Mouse (Mus musculus) stomach, postnatal 0 days (tissue): ENCODE data around the gene Myo18b. TPM values are rescaled to one million over a fixed set of nuclear protein-coding genes. Genes with fewer than 3 reads are reported as not detected.

Experiments used
- ATAC-seq: fragments of 200-750 bp; cut with Nextera tagmentation; 2 replicates; pipeline ENCODE4 v1.8.0; 2017; ENCODE audit not compliant: low FRiP score, low TSS enrichment
- DNase-seq: peaks from one replicate; pipeline ENCODE4 v3.0.0-alpha.2; 2016; ENCODE audit warnings: low spot score
- H3K27ac ChIP-seq: fragments of 300-500 bp; sonication (generic); replicated peaks from 2 replicates; pipeline ENCODE4 v1.5.1; 2014; ENCODE audit warnings: mild to moderate bottlenecking, control low read depth
- H3K27me3 ChIP-seq: fragments of 300-500 bp; sonication (generic); 2 replicates; pipeline ENCODE4 v1.6.1; 2014; ENCODE audit warnings: low read length; ENCODE audit not compliant: control insufficient read depth, insufficient read depth
- H3K36me3 ChIP-seq: fragments of 300-500 bp; sonication (generic); 2 replicates; pipeline ENCODE4 v1.6.1; 2014; ENCODE audit warnings: low read length, mixed read lengths; ENCODE audit not compliant: control insufficient read depth, insufficient read depth
- H3K4me1 ChIP-seq: fragments of 300-500 bp; sonication (generic); replicated peaks from 2 replicates; pipeline ENCODE4 v1.6.1; 2014; ENCODE audit warnings: antibody characterized with exemption; ENCODE audit not compliant: control insufficient read depth, insufficient read depth
- H3K4me2 ChIP-seq: fragments of 300-500 bp; sonication (generic); replicated peaks from 2 replicates; pipeline ENCODE4 v1.6.1; 2014; ENCODE audit warnings: low read depth, mild to moderate bottlenecking, control low read depth, moderate library complexity
- H3K4me3 ChIP-seq: fragments of 300-500 bp; sonication (generic); 2 replicates; pipeline ENCODE4 v1.5.1; 2014; ENCODE audit warnings: low read depth, low read length, control low read depth
- H3K9ac ChIP-seq: fragments of 300-500 bp; sonication (generic); 2 replicates; pipeline ENCODE4 v1.6.1; 2014; ENCODE audit warnings: mild to moderate bottlenecking, low read length, control low read depth, mixed read lengths
- H3K9me3 ChIP-seq: fragments of 300-500 bp; sonication (generic); 2 replicates; pipeline ENCODE4 v1.6.1; 2016; ENCODE audit warnings: low read length; ENCODE audit not compliant: control insufficient read depth
- CTCF ChIP-seq: IDR thresholded peaks from 2 replicates; pipeline ENCODE4 v1.5.1; 2016; ENCODE audit warnings: antibody characterized with exemption, low read depth, mild to moderate bottlenecking, moderate library complexity
- EP300 ChIP-seq: optimal IDR thresholded peaks from 2 replicates; pipeline ENCODE3; 2016; ENCODE audit warnings: antibody characterized with exemption
- WGBS: fragments of 180-500 bp; shearing (Covaris S2); extraction: QIAGEN DNeasy Blood & Tissue Kit; methylation state at CpG from one replicate; pipeline ENCODE4 v1.1.7; 2014; 5-methylcytosine and 5-hydroxymethylcytosine counted together
- polyA plus RNA-seq: library from polyadenylated mRNA; unstranded; fragments of >200 nt; fragmentation: Nextera tagmentation; extraction: Ambion mirVana; gene quantifications from 2 replicates; pipeline ENCODE4 v1.2.1, GENCODE M21; 2015

The Myo18b gene
- polyA plus RNA-seq, 1 experiment from 2014 or later: 0.17 TPM

DNA sequence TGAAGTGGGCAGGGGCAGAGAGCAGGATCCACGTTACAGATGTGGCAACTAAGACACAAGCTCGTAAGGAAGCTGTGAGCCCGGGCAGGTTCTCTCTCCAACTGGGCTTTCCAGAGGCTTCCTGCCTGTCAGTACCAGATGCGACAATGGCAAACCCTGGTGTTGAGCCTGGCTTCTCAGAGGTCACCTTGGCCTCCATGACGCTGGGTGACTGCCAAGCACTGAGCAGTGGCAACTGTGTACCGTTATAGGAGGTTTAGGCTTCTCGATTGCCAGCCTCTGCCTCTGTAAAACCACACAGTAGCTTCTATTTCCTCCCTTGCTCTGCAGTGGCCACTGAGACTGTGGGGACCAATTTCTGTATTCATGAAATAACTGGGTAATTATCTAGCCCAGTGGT, 81.1 kb downstream of the Myo18b start:
- ATAC-seq (no peak), DNase-seq (no peak)
- H3K9ac ChIP-seq: no peak overlapping the region
- H3K4me3 ChIP-seq: no peak overlapping the region
- no peaks in the 10 kb centered on the region for H3K27me3 ChIP-seq
- 84% methylated on average over 7 of the region's 7 CpGs for WGBS
- no peaks in the 10 kb centered on the region for H3K9me3 ChIP-seq
- no peak overlapping the region for H3K27ac ChIP-seq
- no peaks in the 10 kb centered on the region for H3K36me3 ChIP-seq
- no peak overlapping the region for H3K4me2 ChIP-seq
- TF ChIP-seq EP300 (no peak), CTCF (no peak)
- H3K4me1 ChIP-seq: no peaks in the 10 kb centered on the region

DNA sequence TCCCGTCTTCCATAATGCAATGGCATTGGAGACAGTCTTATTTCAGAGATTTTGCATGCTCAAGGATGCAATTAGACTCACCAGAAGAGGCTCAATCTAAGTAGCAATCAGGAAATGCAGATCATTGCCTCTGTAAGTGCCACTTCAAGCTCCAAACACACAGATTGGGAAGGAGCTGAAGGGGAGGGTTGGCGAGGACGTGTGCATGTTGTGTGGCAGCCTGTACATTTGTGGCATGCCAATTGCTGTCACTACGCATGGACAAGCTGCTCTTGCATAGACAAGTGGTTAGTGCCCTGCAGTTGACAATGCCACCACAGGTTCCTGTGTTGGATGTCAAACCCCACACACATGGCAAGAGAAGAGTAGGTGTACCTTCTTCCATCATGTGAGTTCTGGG, 88.5 kb downstream of the Myo18b start:
- Histone ChIP-seq H3K9ac (no peak overlapping the region), H3K9me3 (no peaks in the 10 kb centered on the region), H3K27ac (no peak overlapping the region), H3K4me1 (no peaks in the 10 kb centered on the region), H3K36me3 (no peaks in the 10 kb centered on the region), H3K27me3 (no peaks in the 10 kb centered on the region), H3K4me2 (no peak overlapping the region), H3K4me3 (no peak overlapping the region)
- DNase-seq (no peak), ATAC-seq (no peak)
- TF ChIP-seq CTCF (no peak), EP300 (no peak)
- WGBS: 90% methylated on average over 4 of the region's 4 CpGs

DNA sequence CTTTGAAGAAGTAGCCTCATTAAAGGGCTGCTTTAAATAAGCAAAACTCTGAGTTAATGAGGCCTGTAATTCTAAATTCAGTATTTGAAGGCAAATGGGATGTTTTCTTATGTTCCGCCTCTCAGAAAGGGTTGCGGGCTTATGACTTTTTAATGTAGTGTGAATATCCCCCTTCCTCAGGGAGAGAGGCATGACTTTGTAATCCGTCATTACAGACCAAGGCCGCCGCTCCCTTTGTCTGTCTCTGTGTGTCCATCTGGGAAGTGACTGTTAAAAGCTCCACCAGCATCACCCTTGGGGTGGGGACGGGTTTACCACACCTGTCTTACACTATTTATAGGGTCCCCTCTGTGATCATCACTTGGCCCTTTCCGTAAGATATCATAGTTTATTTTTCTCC, 100.1 kb downstream of the Myo18b start:
- Histone ChIP-seq H3K9me3 (no peaks in the 10 kb centered on the region), H3K27me3 (no peaks in the 10 kb centered on the region), H3K4me2 (no peak overlapping the region), H3K4me1 (no peaks in the 10 kb centered on the region), H3K36me3 (no peaks in the 10 kb centered on the region), H3K9ac (no peak overlapping the region), H3K27ac (no peak overlapping the region), H3K4me3 (no peak overlapping the region)
- no peak for DNase-seq
- TF ChIP-seq CTCF: no peak
- WGBS: 71% methylated on average over 7 of the region's 7 CpGs
- ATAC-seq: no peak

DNA sequence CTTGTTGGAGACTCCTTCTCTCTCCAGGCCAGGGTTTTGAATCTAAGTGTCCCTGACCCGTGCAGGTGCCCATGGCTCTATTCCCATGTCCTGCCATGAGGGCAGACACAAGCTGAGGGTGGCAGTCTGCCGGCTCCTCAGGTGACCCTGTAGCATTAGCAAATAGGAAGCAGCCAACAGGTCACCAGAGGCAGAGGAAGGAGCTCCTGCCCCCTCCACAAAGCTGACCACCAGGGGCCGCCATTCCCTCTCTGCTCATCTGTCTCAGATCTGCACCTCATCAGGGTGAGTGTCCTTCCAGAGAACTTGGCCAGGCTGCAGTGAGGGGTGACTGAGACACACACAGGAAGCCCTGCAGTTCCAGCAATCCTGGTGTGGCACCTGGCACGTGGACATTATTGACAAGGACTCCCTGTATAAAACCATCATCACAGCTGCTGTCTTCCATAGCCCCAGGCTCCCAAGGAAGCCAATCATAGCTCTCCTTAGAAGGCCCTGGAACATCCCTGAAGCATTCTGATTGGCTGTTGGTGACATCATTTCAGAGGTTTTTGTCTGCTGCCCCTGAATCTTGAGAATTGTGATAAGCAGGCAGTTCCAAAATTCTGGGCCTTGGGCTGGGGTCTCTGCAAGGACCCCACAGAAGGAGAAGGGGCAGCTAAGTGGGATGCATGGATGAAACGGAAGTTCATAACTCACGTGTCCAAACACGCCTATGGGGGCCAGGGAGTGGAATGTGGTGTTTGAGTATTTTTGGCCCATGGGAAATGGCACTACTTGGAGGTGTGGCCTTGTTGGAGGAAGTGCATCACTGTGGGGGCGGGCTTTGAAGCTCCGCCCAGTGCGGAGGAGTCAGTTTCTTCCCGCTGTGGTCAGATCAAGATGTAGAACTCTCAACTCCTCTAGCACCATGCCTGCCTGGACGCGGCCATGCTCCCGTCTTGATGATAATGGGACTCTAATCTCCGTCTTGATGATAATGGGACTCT, 104.1 kb downstream of the Myo18b start:
- H3K4me2 ChIP-seq: no peak overlapping the region
- H3K9ac ChIP-seq: no peak overlapping the region
- no peak overlapping the region for H3K27ac ChIP-seq
- no peak overlapping the region for H3K4me3 ChIP-seq
- H3K36me3 ChIP-seq: no peaks in the 10 kb centered on the region
- H3K9me3 ChIP-seq: no peaks in the 10 kb centered on the region
- H3K27me3 ChIP-seq: no peaks in the 10 kb centered on the region
- WGBS: 74% methylated on average over 15 of the region's 15 CpGs
- TF ChIP-seq CTCF: peak; percentile 41
- no peak for TF ChIP-seq EP300
- H3K4me1 ChIP-seq: no peaks in the 10 kb centered on the region
- ATAC-seq: no peak
- DNase-seq: no peak

DNA sequence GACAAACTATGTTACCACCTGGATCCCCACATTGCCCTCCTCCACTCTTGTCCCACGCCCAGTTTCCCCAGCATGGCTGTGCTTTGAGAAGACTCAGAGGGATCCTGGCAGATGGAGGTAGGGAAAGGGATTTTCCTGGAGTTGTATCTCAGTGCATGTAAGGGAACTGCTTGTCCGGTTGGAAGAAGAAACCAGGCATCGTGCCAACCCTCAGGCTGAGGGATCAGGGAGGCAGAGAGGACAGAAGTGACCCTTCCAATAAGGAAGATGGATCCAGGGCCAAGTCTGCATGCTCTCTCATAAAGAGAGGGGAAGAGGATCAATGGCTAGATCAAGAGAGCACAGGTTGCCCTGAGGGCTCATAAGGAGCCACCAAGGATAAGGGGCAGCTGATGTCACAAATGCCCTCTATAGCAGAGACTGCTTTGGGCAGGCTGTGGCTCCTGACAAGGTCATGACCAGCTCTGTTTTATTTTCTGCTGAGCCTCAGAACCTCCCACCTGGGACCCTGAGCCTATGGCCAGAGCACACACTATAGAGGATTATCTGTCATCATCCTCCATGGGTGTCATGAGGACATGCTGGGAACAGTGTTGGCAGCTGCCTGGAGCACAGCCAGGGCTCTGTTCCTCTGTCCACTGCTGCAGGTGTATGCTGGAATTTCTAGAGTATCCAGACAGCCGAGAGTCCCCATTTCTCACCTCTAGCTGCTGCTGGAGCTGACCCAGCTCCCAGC, 105.6 kb downstream of the Myo18b start:
- no peak for ATAC-seq
- H3K4me1 ChIP-seq: no peaks in the 10 kb centered on the region

DNA sequence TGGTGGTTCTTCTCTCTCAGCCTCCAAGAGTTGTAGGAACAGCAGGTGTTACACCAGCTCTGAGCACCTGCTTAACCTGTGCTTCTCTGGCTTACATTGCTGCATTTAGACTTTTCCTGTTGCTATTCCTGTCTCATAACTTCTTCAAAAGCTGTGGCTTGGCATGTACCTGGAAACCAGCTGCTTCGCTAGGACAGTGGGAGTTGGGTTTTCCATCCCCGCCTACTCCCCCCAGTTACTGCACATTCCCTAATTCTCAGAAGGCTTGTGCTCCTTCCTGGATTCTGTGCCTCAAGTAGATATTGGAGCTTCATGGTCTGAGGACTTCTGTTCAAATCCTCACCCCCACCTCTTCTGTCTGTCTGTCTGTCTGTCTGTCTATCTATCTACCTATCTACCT, 107.7 kb downstream of the Myo18b start:
- H3K36me3 ChIP-seq: no peaks in the 10 kb centered on the region
- H3K4me3 ChIP-seq: no peak overlapping the region
- H3K27me3 ChIP-seq: no peaks in the 10 kb centered on the region
- ATAC-seq (no peak), DNase-seq (no peak)
- no peak overlapping the region for H3K9ac ChIP-seq
- WGBS: 82% methylated on average over 2 of the region's 2 CpGs
- H3K27ac ChIP-seq: no peak overlapping the region
- no peaks in the 10 kb centered on the region for H3K9me3 ChIP-seq
- no peak for TF ChIP-seq CTCF
- TF ChIP-seq EP300: no peak
- no peaks in the 10 kb centered on the region for H3K4me1 ChIP-seq
- H3K4me2 ChIP-seq: no peak overlapping the region

More for the DNA sequence above, 105.6 kb downstream of the Myo18b start:
- no peaks in the 10 kb centered on the region for H3K27me3 ChIP-seq
- no peak overlapping the region for H3K27ac ChIP-seq
- no peak overlapping the region for H3K4me3 ChIP-seq
- no peaks in the 10 kb centered on the region for H3K9me3 ChIP-seq
- no peak for DNase-seq
- no peak overlapping the region for H3K4me2 ChIP-seq
- TF ChIP-seq EP300 (no peak), CTCF (no peak)
- 64% methylated on average over 4 of the region's 4 CpGs for WGBS
- no peak overlapping the region for H3K9ac ChIP-seq
- no peaks in the 10 kb centered on the region for H3K36me3 ChIP-seq
